Mouse (Mus musculus) spleen, adult 2 months (tissue): ENCODE data around the gene Tada1.

Experiments used
- CTCF ChIP-seq: fragments of 200-500 bp; IDR thresholded peaks from 2 replicates; pipeline ENCODE4 v1.5.1; 2011; ENCODE audit warnings: mild to moderate bottlenecking, inconsistent platforms; ENCODE audit not compliant: insufficient read depth, insufficient read length, insufficient replicate concordance; ENCODE audit errors: extremely low read depth
- POLR2A ChIP-seq: fragments of 200-500 bp; IDR thresholded peaks from 2 replicates; pipeline ENCODE4 v1.6.1; 2011; ENCODE audit warnings: low read depth, low read length, inconsistent platforms

- TF ChIP-seq POLR2A, result no peak
- no peak for TF ChIP-seq CTCF
Measured at GRCm38 (mm10) chr1:166402003-166402402, 23.1 kb downstream of the Tada1 start.
